Mouse (Mus musculus): ENCODE results near the gene Lgmn.

Lgmn gene

GRCm38 (mm10) chr12:102434107-102434506 is 5.5 kb downstream of the Lgmn start:
- peak; percentile 21 for DNase-seq (ENCODE audit: low read depth)

DNA sequence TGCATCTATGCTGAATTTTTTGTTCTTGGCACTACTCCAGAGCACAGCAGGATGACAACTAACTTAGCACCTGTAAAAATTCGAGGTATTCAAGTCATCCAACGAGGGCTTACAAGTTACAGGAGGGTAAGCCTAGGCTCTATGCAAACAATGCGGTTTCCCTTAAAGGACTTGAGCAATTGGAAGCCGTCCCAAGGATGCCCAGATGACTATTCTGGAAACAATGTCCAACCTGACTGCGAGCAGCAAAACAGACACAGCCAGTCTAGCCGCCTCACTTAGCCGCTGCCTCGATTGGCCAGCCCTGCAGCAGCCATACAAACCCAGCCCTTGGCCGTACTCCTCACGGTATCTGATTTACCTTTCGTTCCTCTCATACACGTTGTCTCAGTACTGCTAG is 7.4 kb downstream of the Lgmn start:
- no peak for DNase-seq (ENCODE audit: low read depth)

GRCm38 (mm10) chr12:102430228-102430627 is 9.4 kb downstream of the Lgmn start:
- no peak for DNase-seq (ENCODE audit: low read depth)

DNA sequence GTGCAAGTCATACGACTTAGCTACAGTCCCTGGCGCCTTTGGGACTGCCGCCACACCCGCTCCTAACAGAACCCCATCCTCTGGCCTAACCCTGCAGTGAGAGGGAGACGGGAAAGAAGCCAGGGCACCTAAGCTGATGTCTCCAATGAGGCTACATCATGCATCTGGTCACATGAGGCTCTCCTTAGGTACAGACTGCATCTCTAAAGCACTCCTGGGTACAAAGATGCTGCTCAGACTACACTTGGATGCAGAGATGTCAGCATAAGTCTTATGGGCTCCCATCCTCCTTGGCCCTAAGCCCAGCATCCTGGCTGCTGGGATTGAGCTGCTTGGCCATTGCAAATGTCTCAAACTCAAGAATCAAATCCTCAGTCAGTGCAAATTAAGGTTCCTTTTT is 10.0 kb downstream of the Lgmn start:
- peak; percentile 83 for DNase-seq (ENCODE audit: low read depth)

GRCm38 (mm10) chr12:102426285-102426684 is 13.3 kb downstream of the Lgmn start:
- DNase-seq (ENCODE audit: low read depth), result peak; percentile 99

DNA sequence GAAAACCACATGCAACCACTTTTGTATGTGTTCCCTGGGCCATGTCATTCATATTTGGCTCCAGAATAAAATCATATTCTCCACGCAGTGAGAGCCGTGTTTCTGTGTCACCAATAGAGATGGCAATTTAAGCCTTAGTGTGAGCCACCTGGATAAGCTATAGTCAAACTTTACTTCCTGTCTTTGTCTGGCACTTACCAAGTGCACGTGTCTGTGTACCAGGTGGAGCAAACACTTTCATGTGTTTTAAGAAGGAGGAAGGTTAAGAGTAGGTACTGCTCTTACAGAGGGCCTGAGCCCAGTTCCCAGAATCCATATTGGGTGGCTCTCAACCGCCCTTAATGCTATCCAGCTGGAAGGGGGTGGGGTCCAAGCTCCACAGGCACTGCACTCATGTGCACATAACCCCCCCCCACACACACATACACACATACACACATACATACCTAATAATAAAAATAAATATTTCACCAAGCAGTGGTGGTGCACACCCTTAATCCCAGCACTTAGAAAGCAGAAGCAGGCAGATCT is 14.5 kb downstream of the Lgmn start:
- no peak for DNase-seq (ENCODE audit: low read depth)

DNA sequence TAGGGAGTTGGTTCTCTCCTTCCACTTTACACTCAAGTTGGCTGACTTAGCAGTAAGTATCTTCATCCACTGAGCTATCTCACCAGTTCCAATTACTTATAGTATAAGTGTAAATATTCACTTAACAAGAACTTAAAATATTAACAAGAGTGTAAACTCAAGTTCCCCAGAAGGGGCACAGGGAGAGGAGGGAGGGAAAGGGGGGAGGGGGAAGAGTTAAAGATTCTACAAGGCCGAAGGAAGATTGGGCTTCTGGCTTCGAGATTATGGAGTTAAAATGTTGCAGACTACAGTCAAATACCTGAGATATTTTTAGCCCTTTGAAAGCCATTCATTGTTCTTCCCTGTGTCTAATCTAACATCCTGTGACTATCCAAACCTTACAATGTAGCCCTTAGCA is 15.2 kb downstream of the Lgmn start:
- DNase-seq (ENCODE audit: low read depth), result peak; percentile 24

DNA sequence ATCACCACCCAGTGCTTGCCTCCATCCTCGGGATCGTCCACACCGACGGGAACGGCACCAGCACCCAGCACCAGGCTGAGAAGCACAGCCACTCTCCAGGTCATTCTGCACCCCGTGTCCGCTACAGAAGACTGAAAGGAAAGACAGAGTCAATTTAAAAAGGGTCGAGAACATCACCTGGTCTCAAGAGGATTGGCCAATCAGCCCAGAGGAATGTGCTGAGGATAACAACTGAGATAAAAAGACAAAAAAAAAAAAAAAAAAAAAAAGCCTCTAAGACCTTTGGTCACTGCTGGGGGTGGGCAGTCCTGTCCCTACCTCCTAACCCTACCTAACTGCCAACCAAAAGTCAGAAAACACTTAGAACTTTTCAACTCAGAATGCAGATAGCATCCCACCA is 16.0 kb downstream of the Lgmn start:
- no peak for DNase-seq (ENCODE audit: low read depth)

DNA sequence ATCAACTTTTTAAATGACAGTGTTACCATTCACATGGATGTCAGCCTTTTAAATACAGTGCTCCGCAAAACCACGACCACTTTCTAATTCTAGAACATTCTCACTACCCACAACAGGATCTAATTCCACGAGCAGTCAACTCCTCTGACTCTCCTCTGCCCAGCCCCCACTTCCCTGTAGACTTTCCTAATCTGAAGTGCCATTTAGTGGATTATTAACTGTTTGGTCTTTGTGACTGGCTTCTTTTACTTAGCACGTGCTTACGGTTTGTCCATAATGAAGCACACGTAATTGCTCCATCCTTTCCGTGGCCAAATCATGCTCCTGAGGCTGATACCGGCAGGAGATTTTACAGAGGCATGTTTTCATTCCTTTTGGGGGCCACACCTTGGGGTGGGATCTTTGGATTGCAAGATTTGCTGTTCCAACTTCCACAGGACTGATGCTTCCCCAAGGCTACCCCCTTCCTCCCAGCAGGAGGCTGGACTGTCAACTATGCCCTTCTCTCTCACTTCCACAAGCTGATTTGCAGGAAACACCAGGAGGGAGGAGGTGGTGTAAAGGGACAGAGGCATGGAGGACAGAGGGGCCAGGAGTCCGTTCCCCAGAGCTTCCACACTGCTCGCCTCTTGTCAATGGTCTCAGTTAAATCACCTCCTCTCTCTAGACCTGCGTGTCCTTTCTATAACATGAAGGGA is 16.8 kb downstream of the Lgmn start:
- peak; percentile 20 for DNase-seq (ENCODE audit: low read depth)

DNA sequence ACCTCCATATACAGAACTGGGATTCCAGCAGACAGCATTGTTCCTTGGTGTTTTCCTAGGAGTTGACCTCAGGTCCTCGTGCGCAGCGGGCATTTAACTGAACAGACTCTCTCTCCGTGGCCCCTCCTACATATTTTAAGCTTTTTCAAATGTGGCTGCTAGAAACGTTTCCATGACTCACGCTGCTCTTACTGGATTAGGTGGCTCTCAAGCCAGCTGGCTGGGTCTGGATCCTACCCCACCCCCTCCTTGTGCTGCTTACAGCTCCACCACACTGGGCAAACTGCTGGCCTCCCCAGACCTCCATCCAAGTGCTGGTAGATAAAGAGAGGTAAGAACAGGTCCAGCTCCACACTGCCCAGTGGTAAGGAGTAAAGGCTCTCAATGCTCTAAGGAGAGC is 17.5 kb downstream of the Lgmn start:
- DNase-seq (ENCODE audit: low read depth), result peak; percentile 70

GRCm38 (mm10) chr12:102420168-102420890 is 19.3 kb downstream of the Lgmn start:
- DNase-seq (ENCODE audit: low read depth), result peak; percentile 96

GRCm38 (mm10) chr12:102419544-102419943 is 20.1 kb downstream of the Lgmn start:
- peak; percentile 90 for DNase-seq (ENCODE audit: low read depth)

DNA sequence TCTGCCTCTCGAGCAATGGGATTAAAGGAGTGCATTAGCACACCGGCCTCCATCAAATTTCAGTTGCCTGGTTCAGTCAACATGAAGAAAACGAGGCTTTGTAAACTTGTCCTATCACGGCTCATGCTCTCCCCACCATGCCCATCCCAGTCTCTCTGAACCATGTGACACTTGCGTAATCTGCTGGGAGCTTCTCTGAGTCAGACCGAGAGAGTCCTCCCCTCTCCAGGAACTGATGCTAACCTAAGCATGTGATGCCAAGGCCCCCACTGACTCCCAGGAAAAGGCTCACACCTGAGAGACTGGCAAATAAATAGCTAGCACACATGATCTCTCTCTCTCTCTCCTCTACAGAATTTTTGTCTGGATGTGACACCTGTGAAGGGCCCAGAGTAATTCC is 21.9 kb downstream of the Lgmn start:
- DNase-seq (ENCODE audit: low read depth), result peak; percentile 75

GRCm38 (mm10) chr12:102416955-102417510 is 22.6 kb downstream of the Lgmn start:
- no peak for DNase-seq (ENCODE audit: low read depth)

DNA sequence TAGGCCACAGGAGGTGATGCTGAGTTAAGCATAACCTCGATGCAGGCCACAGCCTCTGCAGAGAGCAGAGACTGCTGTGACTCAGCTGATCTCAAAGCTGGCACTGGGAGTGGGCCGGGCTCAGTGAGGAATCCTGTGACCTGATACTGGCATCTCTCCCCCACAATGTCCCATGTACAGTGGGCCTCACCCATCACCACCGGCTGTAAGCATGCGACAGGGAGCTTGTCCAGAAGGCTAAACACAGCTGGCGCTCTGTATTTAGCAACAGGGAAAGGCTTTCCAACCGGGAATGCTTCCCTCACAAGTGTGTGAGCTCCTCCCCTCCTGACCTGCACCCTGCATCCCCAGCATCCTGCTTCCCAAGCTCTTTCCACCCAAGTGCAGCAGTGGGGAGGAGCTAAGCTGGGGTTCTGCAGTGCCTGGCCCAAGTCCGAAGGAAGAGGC is 23.2 kb downstream of the Lgmn start:
- DNase-seq (ENCODE audit: low read depth), result peak; percentile 58

GRCm38 (mm10) chr12:102414686-102415085 is 24.9 kb downstream of the Lgmn start:
- DNase-seq (ENCODE audit: low read depth), result no peak

GRCm38 (mm10) chr12:102413171-102413570 is 26.4 kb downstream of the Lgmn start:
- DNase-seq (ENCODE audit: low read depth), result no peak

- no peak for DNase-seq (ENCODE audit: low read depth)
Measured at GRCm38 (mm10) chr12:102398588-102398987, 41.0 kb downstream of the Lgmn start.

DNA sequence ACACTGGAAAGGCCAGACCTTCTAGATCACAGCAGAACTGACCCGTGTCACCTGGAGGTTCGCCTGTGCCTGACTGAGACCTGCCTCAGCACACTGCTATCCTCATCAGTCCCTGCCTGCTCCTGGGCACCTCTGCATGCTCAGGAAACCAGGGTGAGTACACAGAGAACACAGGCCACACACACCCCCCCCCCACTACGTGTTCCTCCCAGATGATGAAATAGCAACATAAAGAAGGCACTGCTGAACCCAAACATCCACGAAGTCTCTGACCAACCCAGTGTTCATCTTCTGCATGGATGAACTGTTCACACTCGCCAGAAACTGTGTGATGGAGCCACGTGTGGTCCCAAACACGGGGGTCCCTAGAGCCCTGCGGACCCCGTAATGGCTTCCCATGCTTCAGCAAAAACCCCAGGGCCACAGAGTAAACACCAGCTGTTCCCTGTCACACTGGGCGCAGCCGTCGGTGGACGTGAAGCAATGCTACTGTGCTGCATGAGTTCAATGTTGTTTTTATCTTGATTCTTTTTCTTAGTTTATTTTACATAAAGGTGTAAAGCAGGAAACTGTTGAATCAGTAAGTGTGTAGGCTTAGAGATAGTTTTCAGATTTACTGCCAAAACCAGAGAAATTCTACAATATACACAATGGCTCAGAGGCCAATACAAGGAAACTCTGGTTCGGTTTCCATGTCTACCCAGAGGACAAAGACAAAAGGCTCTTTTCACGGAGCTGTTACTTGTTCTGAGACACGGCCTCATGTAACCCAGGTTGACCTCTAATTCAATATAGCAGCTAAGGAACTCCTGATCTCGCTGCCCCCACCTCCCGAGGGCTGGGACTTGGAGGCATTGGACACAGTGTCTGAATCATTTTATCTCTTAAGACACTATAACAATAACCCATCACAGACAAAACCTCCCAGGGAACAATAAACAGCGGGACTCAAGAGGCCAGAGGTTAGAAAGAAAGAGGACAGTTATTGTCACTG is 43.3 kb downstream of the Lgmn start:
- peak; percentile 52 for DNase-seq (ENCODE audit: low read depth)

GRCm38 (mm10) chr12:102395537-102395936 is 44.1 kb downstream of the Lgmn start:
- no peak for DNase-seq (ENCODE audit: low read depth)

- DNase-seq (ENCODE audit: low read depth), result peak; percentile 74
Measured at GRCm38 (mm10) chr12:102394496-102394895, 45.1 kb downstream of the Lgmn start.

GRCm38 (mm10) chr12:102391982-102392381 is 47.6 kb downstream of the Lgmn start:
- peak; percentile 60 for DNase-seq (ENCODE audit: low read depth)
